Mouse (Mus musculus) lung, adult 2 months (tissue): ENCODE data around the gene Rps3a1.

Experiments
- CTCF ChIP-seq: fragments of 200-500 bp; IDR thresholded peaks from 2 replicates; pipeline ENCODE4 v1.5.1; 2011; ENCODE audit warnings: mild to moderate bottlenecking, low read length, control low read depth; ENCODE audit not compliant: insufficient read depth
- POLR2A ChIP-seq: fragments of 200-500 bp; IDR thresholded peaks from 2 replicates; pipeline ENCODE4 v1.6.1; 2011; ENCODE audit warnings: low read depth, mild to moderate bottlenecking, control low read depth, low read length, borderline replicate concordance; ENCODE audit errors: extremely low read depth

DNA sequence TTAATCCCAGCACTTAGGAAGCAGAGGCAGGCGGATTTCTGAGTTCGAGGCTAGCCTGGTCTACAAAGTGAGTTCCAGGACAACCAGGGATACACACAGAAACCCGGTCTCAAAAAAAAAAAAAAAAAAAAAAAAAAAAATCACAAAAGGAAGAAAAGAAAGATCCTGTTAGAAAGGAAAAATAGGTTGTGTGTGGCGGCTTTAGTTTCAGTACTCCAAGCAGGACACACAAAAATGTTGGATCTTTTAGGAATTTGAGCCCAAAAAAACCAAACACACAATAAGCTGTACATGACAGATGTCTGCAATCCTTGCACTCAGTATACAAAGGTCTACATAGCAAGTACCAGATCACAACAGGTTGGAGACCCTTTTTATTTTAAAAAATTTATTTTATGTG, 2.8 kb downstream of the Rps3a1 start:
- TF ChIP-seq CTCF (no peak), POLR2A (no peak)
